Mouse (Mus musculus): ENCODE measurements at regions not wholly inside any gene's neighbourhood (a gene's known extent, or its start where the extent isn't known, plus 50 kb on each side); places are given as distances from the start of the nearest gene placed in this dataset.

DNA sequence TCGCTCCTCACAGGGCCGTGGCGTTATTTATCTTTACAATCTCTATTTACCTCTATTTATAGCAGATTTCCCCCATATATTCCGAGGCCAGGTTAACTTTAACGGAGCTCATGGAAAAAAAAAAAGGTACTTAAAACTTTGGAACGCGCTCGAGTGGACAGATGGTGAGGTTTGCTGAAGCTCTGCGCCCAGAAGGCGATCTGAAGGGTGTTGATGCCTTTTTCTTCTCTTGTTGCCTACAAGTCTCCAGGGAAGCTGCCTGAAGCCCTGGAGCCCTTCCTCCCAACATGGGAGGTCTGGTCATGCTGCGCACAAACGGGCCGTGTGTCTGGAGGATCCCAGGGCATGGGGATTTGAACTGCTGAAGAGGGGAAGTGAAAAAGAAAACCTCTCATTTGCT is 130.9 kb downstream of the Gm26897 start:
- H3K4me3 ChIP-seq (ENCODE audit: low read depth, low read length) = no peak overlapping the region
- peak; percentile 49; the same call in 1 of the 2 replicates for ATAC-seq
- H3K36me3 ChIP-seq (ENCODE audit: control insufficient read depth, insufficient read depth, low read length) = no peaks in the 10 kb centered on the region
- no peak overlapping the region for H3K4me2 ChIP-seq (ENCODE audit: low read length)
- H3K27ac ChIP-seq (ENCODE audit: low read depth, low read length) = no peak overlapping the region
- H3K27me3 ChIP-seq (replicated peaks; ENCODE audit: control insufficient read depth, insufficient read depth, low read length) = no peaks in the 10 kb centered on the region
- no peaks in the 10 kb centered on the region for H3K9me3 ChIP-seq (replicated peaks; ENCODE audit: control insufficient read depth, low read length)
- H3K9ac ChIP-seq (ENCODE audit: low read length) = no peak overlapping the region
- peak; percentile 79 for DNase-seq (ENCODE audit: low spot score)
- H3K4me1 ChIP-seq (ENCODE audit: control insufficient read depth, insufficient read depth, low read length) = no peaks in the 10 kb centered on the region
- WGBS = 57% methylated on average over 13 of the region's 13 CpGs

DNA sequence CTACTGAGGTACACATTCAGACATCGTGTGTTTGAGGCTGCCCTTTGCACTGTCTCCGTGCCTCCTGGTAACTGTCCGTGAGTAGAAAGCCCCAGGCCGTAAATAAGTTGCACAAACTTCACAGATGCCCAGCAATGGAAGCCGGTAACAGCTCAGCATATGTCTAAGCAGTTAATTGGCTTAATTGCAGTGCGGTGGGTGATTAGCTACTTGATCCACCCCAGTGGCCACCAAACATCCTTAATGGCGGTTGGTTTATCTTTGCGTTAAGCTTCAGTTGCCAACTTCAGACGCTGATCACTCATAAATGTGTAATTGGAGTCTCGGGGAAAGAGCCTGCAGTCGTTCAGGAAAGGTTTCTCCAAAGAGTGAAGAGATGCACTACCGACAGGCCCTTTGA is 135.3 kb downstream of the Gm26897 start:
- Histone ChIP-seq H3K4me2 (ENCODE audit: low read length) (no peak overlapping the region), H3K27ac (ENCODE audit: low read depth, low read length) (no peak overlapping the region), H3K9me3 (replicated peaks; ENCODE audit: control insufficient read depth, low read length) (peaks cover 14% of the 10 kb centered on the region), H3K9ac (ENCODE audit: low read length) (no peak overlapping the region), H3K4me1 (ENCODE audit: control insufficient read depth, insufficient read depth, low read length) (no peaks in the 10 kb centered on the region), H3K36me3 (ENCODE audit: control insufficient read depth, insufficient read depth, low read length) (no peaks in the 10 kb centered on the region), H3K4me3 (ENCODE audit: low read depth, low read length) (no peak overlapping the region), H3K27me3 (replicated peaks; ENCODE audit: control insufficient read depth, insufficient read depth, low read length) (no peaks in the 10 kb centered on the region)
- no peak for ATAC-seq
- WGBS = 22% methylated on average over 12 of the region's 12 CpGs
- peak; percentile 68 for DNase-seq (ENCODE audit: low spot score)

DNA sequence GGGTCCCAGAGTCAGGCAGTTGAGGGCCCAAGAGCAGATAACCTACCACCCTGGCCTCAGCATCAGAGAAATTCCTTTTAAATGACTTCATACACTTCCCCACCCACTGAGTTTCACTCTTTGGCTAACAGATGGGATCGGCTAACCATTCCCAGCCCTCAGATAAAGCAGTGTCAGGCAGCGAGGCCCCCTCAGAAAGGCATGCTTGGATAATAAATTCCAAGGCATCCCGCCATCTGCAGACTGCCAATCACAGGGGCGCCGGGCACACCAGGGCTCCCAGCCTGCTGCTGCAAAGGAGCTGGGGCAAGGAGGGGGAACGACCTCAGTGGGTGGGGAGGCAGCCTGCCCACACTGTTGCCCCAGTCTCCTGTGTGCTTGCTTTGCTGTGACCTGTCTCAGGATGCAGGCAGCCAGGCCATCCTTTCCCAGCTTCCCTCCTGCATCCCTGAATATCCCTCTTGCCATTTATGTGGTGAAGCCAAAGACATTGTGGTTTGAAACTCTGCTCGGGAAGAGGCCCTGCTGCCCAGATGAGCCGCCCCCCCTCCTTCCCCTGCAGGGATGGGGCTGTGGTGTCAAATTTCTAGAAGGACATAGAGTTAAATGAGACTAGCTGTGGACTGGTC is 143.6 kb downstream of the Gm26897 start:
- H3K9me3 ChIP-seq (replicated peaks; ENCODE audit: control insufficient read depth, low read length) = no peaks in the 10 kb centered on the region
- no peak overlapping the region for H3K4me2 ChIP-seq (ENCODE audit: low read length)
- H3K36me3 ChIP-seq (ENCODE audit: control insufficient read depth, insufficient read depth, low read length) = no peaks in the 10 kb centered on the region
- DNase-seq (ENCODE audit: low spot score) (peak; percentile 83), ATAC-seq (peak; percentile 74)
- peak overlapping the region; percentile 63 for H3K27ac ChIP-seq (ENCODE audit: low read depth, low read length)
- no peak overlapping the region for H3K4me3 ChIP-seq (ENCODE audit: low read depth, low read length)
- H3K9ac ChIP-seq (ENCODE audit: low read length) = no peak overlapping the region; the same call in 1 of the 2 replicates
- no peaks in the 10 kb centered on the region for H3K27me3 ChIP-seq (replicated peaks; ENCODE audit: control insufficient read depth, insufficient read depth, low read length)
- WGBS = 1% methylated on average over 8 of the region's 8 CpGs
- H3K4me1 ChIP-seq (ENCODE audit: control insufficient read depth, insufficient read depth, low read length) = peaks cover 14% of the 10 kb centered on the region

DNA sequence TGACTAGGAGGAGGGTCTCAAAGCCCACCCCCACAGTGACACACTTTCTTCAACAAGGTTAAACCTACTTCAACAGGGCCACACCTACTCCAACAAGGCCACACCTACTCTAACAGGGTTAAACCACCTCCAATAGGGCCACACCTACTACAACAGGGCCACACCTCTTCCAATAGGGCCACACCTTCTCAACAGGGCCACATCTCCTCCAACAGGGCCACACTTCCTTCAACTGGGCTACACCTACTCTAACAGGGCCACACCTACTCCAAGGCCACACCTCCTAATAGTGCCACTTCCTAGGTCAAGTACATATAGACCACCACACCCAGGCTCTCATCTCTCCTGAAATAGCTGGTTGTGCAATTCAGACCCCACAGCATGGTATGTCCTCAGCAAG is 145.3 kb downstream of the Gm26897 start:
- ATAC-seq (no peak), DNase-seq (ENCODE audit: low spot score) (no peak)
- Histone ChIP-seq H3K27ac (ENCODE audit: low read depth, low read length) (no peak overlapping the region), H3K9me3 (replicated peaks; ENCODE audit: control insufficient read depth, low read length) (no peaks in the 10 kb centered on the region), H3K9ac (ENCODE audit: low read length) (no peak overlapping the region), H3K27me3 (replicated peaks; ENCODE audit: control insufficient read depth, insufficient read depth, low read length) (no peaks in the 10 kb centered on the region), H3K4me3 (ENCODE audit: low read depth, low read length) (no peak overlapping the region), H3K4me2 (ENCODE audit: low read length) (no peak overlapping the region), H3K36me3 (ENCODE audit: control insufficient read depth, insufficient read depth, low read length) (no peaks in the 10 kb centered on the region), H3K4me1 (ENCODE audit: control insufficient read depth, insufficient read depth, low read length) (peaks cover 14% of the 10 kb centered on the region)

DNA sequence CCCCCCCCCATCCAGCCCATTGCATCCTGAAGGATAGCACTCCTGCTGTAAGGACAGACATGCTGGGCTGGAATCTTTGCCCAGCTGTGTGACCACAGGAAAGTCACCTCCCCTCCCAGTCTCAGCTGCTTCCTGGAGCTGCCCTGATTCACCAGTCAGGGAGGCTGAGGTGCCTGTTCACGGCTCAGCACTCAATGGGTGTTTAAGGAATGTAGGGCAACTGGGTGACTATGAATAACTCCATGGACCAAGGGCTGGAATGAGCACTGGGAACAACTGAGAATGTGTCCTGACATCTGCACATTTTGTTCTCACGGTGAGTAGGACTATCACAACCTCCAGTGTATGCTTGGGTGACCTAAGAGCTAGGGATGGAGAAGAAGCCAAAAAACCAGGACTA is 146.5 kb downstream of the Gm26897 start:
- ATAC-seq (no peak), DNase-seq (ENCODE audit: low spot score) (no peak)
- no peaks in the 10 kb centered on the region for H3K9me3 ChIP-seq (replicated peaks; ENCODE audit: control insufficient read depth, low read length)
- no peaks in the 10 kb centered on the region for H3K36me3 ChIP-seq (ENCODE audit: control insufficient read depth, insufficient read depth, low read length)
- H3K9ac ChIP-seq (ENCODE audit: low read length) = no peak overlapping the region
- 86% methylated on average over 2 of the region's 2 CpGs for WGBS
- H3K27me3 ChIP-seq (replicated peaks; ENCODE audit: control insufficient read depth, insufficient read depth, low read length) = no peaks in the 10 kb centered on the region
- no peak overlapping the region for H3K4me3 ChIP-seq (ENCODE audit: low read depth, low read length)
- H3K27ac ChIP-seq (ENCODE audit: low read depth, low read length) = no peak overlapping the region
- H3K4me2 ChIP-seq (ENCODE audit: low read length) = no peak overlapping the region
- peaks cover 14% of the 10 kb centered on the region for H3K4me1 ChIP-seq (ENCODE audit: control insufficient read depth, insufficient read depth, low read length)

DNA sequence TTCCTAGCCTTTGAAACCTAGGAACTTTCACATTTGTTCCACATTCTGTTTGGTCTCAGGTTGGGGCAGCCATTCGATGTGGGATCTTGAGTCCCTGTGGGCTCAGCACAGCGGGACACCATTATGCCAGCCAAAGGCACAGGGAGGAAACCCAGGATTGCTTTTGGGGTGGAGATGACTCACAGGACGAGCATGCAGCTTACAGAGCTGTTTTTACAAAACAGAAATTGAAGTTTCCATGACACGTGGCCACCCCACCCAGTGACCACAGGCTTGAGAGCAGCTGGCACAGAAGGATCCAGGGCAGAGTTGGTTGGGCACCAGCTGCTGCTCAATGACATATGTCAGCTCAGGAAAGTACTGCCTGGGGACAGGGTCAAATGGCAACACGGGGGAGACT is 147.8 kb downstream of the Gm26897 start:
- DNase-seq (ENCODE audit: low spot score) (no peak), ATAC-seq (no peak)
- H3K9ac ChIP-seq (ENCODE audit: low read length) = no peak overlapping the region
- H3K9me3 ChIP-seq (replicated peaks; ENCODE audit: control insufficient read depth, low read length) = no peaks in the 10 kb centered on the region
- H3K36me3 ChIP-seq (ENCODE audit: control insufficient read depth, insufficient read depth, low read length) = no peaks in the 10 kb centered on the region
- H3K4me2 ChIP-seq (ENCODE audit: low read length) = no peak overlapping the region
- H3K4me1 ChIP-seq (ENCODE audit: control insufficient read depth, insufficient read depth, low read length) = peaks cover 14% of the 10 kb centered on the region
- no peak overlapping the region for H3K27ac ChIP-seq (ENCODE audit: low read depth, low read length)
- 33% methylated on average over 5 of the region's 5 CpGs for WGBS
- H3K4me3 ChIP-seq (ENCODE audit: low read depth, low read length) = no peak overlapping the region
- no peaks in the 10 kb centered on the region for H3K27me3 ChIP-seq (replicated peaks; ENCODE audit: control insufficient read depth, insufficient read depth, low read length)

DNA sequence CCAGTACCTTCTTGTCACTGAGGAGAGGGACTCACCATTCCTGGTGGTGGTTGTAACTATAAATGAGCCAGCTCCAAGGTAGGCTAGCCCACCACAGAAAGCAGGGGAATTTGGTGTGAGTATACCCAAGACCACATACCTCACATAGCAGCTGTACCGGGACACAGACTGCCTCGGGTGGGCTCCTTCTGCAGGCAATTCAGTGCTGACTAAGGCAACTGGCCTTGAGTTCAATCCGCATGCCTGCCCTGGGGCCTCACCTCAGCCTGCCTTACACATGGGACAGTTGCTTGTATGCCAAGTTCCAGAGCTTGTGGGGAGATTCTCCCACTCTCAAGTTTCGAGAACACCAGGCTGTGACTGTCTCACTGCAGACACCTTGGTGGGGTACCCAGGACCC is 153.6 kb downstream of the Gm26897 start:
- Histone ChIP-seq H3K4me1 (ENCODE audit: control insufficient read depth, insufficient read depth, low read length) (peaks cover 10% of the 10 kb centered on the region), H3K9ac (ENCODE audit: low read length) (no peak overlapping the region), H3K9me3 (replicated peaks; ENCODE audit: control insufficient read depth, low read length) (no peaks in the 10 kb centered on the region), H3K27me3 (replicated peaks; ENCODE audit: control insufficient read depth, insufficient read depth, low read length) (no peaks in the 10 kb centered on the region), H3K4me3 (ENCODE audit: low read depth, low read length) (no peak overlapping the region), H3K36me3 (ENCODE audit: control insufficient read depth, insufficient read depth, low read length) (no peaks in the 10 kb centered on the region), H3K27ac (ENCODE audit: low read depth, low read length) (no peak overlapping the region), H3K4me2 (ENCODE audit: low read length) (no peak overlapping the region)
- 75% methylated on average over 4 of the region's 4 CpGs for WGBS
- ATAC-seq = no peak
- DNase-seq (ENCODE audit: low spot score) = no peak

DNA sequence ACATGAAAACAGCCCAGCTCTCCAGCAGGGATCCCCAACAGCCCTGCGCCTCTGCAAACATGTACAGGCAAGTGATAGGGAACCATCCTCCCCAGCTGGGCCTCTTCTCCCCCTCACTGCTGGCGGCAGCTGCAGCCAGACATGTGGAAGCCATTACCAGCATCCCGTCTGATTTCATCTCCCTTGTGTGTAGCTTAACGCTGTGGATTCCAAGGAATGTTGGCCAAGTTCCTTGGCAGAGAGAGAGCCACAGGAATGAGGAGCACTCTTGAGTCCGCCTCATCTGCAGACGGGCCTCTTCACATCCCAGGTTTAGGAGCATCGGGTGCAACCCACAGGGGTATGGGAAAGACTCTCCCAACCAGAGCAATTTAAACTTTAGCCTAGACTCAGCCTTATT is 157.1 kb downstream of the Gm26897 start:
- H3K4me2 ChIP-seq (ENCODE audit: low read length) = no peak overlapping the region
- WGBS = 56% methylated on average over 7 of the region's 7 CpGs
- DNase-seq (ENCODE audit: low spot score) = peak; percentile 55

DNA sequence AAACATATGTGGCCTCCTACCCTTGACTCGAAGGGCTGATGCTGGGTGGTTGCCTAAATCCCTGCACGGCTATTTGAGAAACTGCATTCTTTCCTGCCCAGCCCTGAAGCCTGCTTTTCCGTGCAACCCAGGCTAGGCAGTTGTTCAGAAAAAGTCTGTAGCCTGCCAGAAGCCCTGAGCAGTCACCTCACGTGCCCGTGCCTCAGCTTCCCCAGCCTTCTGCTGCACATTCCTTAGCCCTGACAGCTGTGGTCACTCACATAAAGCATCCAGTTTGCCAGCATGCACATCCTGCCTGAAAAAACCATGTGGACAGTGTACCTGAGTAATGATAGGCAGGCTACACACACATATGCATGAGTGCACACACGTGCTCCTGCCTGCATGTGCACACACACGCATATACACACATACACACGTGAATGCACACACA is 157.6 kb downstream of the Gm26897 start:
- DNase-seq (ENCODE audit: low spot score) (no peak), ATAC-seq (no peak)
- WGBS = 77% methylated on average over 8 of the region's 8 CpGs
- H3K9ac ChIP-seq (ENCODE audit: low read length) = no peak overlapping the region
- H3K4me3 ChIP-seq (ENCODE audit: low read depth, low read length) = no peak overlapping the region
- no peaks in the 10 kb centered on the region for H3K36me3 ChIP-seq (ENCODE audit: control insufficient read depth, insufficient read depth, low read length)
- H3K9me3 ChIP-seq (replicated peaks; ENCODE audit: control insufficient read depth, low read length) = no peaks in the 10 kb centered on the region
- H3K4me2 ChIP-seq (ENCODE audit: low read length) = no peak overlapping the region
- H3K27me3 ChIP-seq (replicated peaks; ENCODE audit: control insufficient read depth, insufficient read depth, low read length) = no peaks in the 10 kb centered on the region
- peaks cover 33% of the 10 kb centered on the region for H3K4me1 ChIP-seq (ENCODE audit: control insufficient read depth, insufficient read depth, low read length)
- H3K27ac ChIP-seq (ENCODE audit: low read depth, low read length) = peak overlapping the region; percentile 44; the same call in 1 of the 2 replicates

More for the DNA sequence above, 157.1 kb downstream of the Gm26897 start:
- Histone ChIP-seq H3K9ac (ENCODE audit: low read length) (no peak overlapping the region), H3K27ac (ENCODE audit: low read depth, low read length) (no peak overlapping the region; the same call in 1 of the 2 replicates), H3K4me1 (ENCODE audit: control insufficient read depth, insufficient read depth, low read length) (peaks cover 33% of the 10 kb centered on the region), H3K27me3 (replicated peaks; ENCODE audit: control insufficient read depth, insufficient read depth, low read length) (no peaks in the 10 kb centered on the region), H3K9me3 (replicated peaks; ENCODE audit: control insufficient read depth, low read length) (no peaks in the 10 kb centered on the region), H3K36me3 (ENCODE audit: control insufficient read depth, insufficient read depth, low read length) (no peaks in the 10 kb centered on the region), H3K4me3 (ENCODE audit: low read depth, low read length) (no peak overlapping the region)
- no peak for ATAC-seq
